Mouse (Mus musculus): Measurements from ENCODE around the gene Rassf8. TPM values are rescaled to one million over a fixed set of nuclear protein-coding genes. Genes with fewer than 3 reads are reported as not detected.

Rassf8 gene
- 3.1 and 3.6 TPM in 2 replicates for polyA plus RNA-seq (2016; fragmentation: Nextera tagmentation; extraction: Ambion mirVana)

DNA sequence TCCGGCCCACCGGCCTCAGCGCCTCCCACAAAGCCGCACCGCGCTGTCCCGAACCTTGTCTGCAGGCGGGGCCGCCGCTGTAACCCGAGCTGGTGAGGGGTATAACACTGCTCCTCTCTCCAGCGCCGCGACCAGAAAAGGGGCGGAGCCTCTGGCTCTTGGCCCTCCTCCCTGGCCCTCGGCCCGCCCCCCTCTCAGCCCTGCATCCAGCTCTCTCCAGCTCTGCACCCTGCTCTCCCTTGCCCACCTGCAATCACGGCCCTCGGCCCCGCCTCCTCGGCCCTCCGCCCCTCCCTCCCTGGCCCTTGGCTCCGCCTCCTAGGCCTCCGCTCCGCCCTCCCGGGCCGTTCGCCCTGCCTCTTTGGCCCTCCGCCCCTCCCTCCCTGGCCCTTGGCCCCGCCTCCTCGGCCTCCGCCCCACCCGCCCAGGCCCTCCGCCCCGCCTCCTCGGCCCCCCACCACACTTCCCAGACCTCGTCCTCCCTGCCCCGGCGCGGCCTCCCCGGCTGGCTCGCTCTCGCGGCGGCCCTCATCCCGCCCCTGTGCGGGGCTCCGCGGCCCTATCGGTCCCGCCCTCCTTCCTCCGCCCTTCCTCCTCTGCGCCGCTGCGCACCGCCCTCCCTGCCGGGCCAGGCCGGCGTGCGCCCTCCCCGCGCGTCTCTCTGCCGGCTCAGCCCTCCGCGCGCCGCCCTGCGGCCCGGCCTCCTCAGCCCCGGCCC lies at the start of gene Rassf8:
TSS of gene Rassf8 (plus strand) at position 617 of the 718 bp plus-strand sequence.
- peaks cover 10% of the 10 kb centered on the region; the same call in 1 of the 2 replicates for H3K27me3 ChIP-seq
- no peaks in the 10 kb centered on the region for H3K9me3 ChIP-seq
- H3K36me3 ChIP-seq (replicated peaks): no peaks in the 10 kb centered on the region
- peak within 1 kb of the TSS; percentile 84 for H3K4me2 ChIP-seq
- peaks cover 9% of the 10 kb centered on the region for H3K4me1 ChIP-seq
- peak; percentile 96 for ATAC-seq (ENCODE audit: low FRiP score)
- peak within 1 kb of the TSS; percentile 80 for H3K9ac ChIP-seq
- peak within 1 kb of the TSS; percentile 71 for H3K4me3 ChIP-seq (replicated peaks)
- WGBS: 0% methylated on average over 47 of the region's 71 CpGs
- peak within 1 kb of the TSS; percentile 78 for H3K27ac ChIP-seq

GRCm38 (mm10) chr6:145701021-145701540 lies 45.5 kb upstream of the Rassf8 start:
- no peak for ATAC-seq (ENCODE audit: low FRiP score)
- Histone ChIP-seq H3K9me3 (no peaks in the 10 kb centered on the region), H3K27me3 (no peaks in the 10 kb centered on the region), H3K27ac (no peak overlapping the region), H3K9ac (no peak overlapping the region), H3K4me3 (replicated peaks) (no peak overlapping the region), H3K4me1 (no peaks in the 10 kb centered on the region), H3K4me2 (no peak overlapping the region), H3K36me3 (replicated peaks) (no peaks in the 10 kb centered on the region)
- 35% methylated on average over 8 of the region's 8 CpGs for WGBS

DNA sequence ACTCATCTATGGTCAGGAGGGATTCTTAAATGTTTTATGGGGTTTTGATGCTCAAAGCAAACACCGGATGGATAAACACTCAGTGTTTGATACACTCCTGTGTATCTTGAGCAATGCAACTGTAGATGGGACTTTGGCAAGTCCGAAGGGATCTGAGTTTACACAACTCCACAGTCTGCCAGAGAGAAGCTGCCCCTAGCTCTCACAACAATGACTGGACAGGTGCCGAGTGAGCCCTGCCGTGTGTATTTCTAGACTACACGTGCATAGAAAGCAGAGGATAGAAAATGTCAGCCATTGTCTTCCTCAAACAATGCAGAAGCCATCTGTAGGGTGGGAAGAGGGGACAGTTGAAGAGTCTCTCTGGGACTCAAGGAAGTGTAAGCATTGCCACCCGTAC lies 42.9 kb upstream of the Rassf8 start:
- Histone ChIP-seq H3K4me1 (no peaks in the 10 kb centered on the region), H3K4me2 (no peak overlapping the region), H3K27ac (no peak overlapping the region), H3K9me3 (no peaks in the 10 kb centered on the region), H3K36me3 (replicated peaks) (no peaks in the 10 kb centered on the region), H3K9ac (no peak overlapping the region), H3K4me3 (replicated peaks) (no peak overlapping the region), H3K27me3 (no peaks in the 10 kb centered on the region)
- ATAC-seq (ENCODE audit: low FRiP score): no peak
- 75% methylated on average over 6 of the region's 6 CpGs for WGBS

DNA sequence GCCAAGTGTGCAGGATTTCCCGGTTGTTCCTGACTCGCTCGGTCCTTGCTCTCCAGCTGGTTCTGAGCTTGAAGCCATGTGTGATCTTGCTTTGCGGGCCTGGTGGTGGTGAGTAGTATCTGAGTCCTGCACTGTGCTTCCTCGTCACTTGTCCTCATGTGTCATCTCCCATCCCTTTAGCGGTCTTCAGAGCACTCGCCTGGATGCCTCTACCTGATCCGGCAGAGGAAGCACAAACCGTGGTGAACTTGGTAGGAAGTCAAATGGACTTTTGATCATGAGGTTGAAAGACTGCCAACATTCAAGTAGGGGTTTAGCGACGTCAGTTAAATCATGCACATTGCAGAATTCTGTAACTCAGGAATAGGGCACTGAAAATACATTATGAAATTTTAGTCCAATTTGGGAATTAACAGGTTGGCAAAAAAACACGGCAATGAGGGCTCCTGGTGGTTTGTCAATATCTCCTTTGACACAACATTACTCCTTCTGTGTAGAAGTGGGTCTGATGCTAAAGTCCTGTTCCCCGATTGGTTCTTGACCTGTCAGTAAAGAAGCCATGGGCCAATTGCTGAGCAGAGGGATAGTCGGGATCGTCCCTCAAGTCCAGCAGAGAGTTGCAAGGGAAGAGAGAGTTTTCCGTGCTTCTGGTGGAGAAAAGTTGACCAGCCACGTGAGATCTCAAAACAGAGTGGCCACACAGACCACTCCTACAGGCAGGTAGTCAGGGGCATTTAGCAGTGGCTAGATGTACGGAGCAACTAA lies 36.4 kb upstream of the Rassf8 start:
- no peaks in the 10 kb centered on the region for H3K36me3 ChIP-seq (replicated peaks)
- ATAC-seq (ENCODE audit: low FRiP score): no peak
- no peak overlapping the region for H3K4me3 ChIP-seq (replicated peaks)
- H3K9ac ChIP-seq: no peak overlapping the region
- H3K4me2 ChIP-seq: no peak overlapping the region
- H3K27ac ChIP-seq: no peak overlapping the region
- no peaks in the 10 kb centered on the region for H3K9me3 ChIP-seq
- H3K4me1 ChIP-seq: peaks cover 9% of the 10 kb centered on the region
- 96% methylated on average over 18 of the region's 18 CpGs for WGBS
- H3K27me3 ChIP-seq: no peaks in the 10 kb centered on the region

GRCm38 (mm10) chr6:145710797-145711196 lies 35.8 kb upstream of the Rassf8 start:
- Histone ChIP-seq H3K27me3 (no peaks in the 10 kb centered on the region), H3K4me3 (replicated peaks) (no peak overlapping the region), H3K27ac (no peak overlapping the region), H3K36me3 (replicated peaks) (no peaks in the 10 kb centered on the region), H3K4me2 (no peak overlapping the region), H3K9me3 (no peaks in the 10 kb centered on the region), H3K9ac (no peak overlapping the region), H3K4me1 (peaks cover 9% of the 10 kb centered on the region)
- 87% methylated on average over 3 of the region's 3 CpGs for WGBS
- no peak for ATAC-seq (ENCODE audit: low FRiP score)

DNA sequence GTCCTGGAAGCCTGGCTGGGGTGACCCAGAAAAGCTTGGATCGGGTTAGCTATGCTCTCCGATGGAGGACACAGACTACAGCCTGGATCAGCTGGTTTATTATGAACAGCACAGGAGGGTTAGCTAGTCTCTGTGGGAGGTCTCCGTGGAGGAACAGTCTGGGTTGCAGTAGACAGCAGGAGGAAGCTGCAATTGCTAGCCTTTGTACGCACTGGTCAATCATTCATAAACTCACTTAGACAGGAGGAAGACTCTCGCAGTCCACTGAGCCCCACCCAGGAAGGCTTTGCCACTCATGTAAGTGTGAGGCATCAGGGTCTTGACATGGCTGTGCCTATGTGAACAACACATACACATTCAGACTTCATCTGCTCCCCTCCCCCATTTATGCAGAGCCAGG lies 35.2 kb upstream of the Rassf8 start:
- Histone ChIP-seq H3K4me2 (no peak overlapping the region), H3K9ac (no peak overlapping the region), H3K4me1 (peaks cover 9% of the 10 kb centered on the region), H3K27me3 (no peaks in the 10 kb centered on the region), H3K4me3 (replicated peaks) (no peak overlapping the region), H3K36me3 (replicated peaks) (no peaks in the 10 kb centered on the region), H3K9me3 (no peaks in the 10 kb centered on the region), H3K27ac (no peak overlapping the region)
- WGBS: 91% methylated on average over 5 of the region's 5 CpGs
- ATAC-seq (ENCODE audit: low FRiP score): no peak

GRCm38 (mm10) chr6:145713241-145714114 lies 33.1 kb upstream of the Rassf8 start:
- Histone ChIP-seq H3K27me3 (no peaks in the 10 kb centered on the region), H3K36me3 (replicated peaks) (no peaks in the 10 kb centered on the region), H3K4me3 (replicated peaks) (no peak overlapping the region), H3K27ac (no peak overlapping the region), H3K4me1 (peaks cover 9% of the 10 kb centered on the region), H3K9ac (no peak overlapping the region), H3K9me3 (no peaks in the 10 kb centered on the region), H3K4me2 (no peak overlapping the region)
- 63% methylated on average over 8 of the region's 8 CpGs for WGBS
- ATAC-seq (ENCODE audit: low FRiP score): no peak

- Histone ChIP-seq H3K4me2 (no peak overlapping the region), H3K27me3 (no peaks in the 10 kb centered on the region), H3K4me1 (peaks cover 9% of the 10 kb centered on the region), H3K4me3 (replicated peaks) (no peak overlapping the region), H3K9me3 (no peaks in the 10 kb centered on the region), H3K36me3 (replicated peaks) (no peaks in the 10 kb centered on the region), H3K27ac (no peak overlapping the region), H3K9ac (no peak overlapping the region)
- whole genome bisulfite sequencing: 66% methylated on average over 1 of the region's 1 CpGs
- no peak for ATAC-seq (ENCODE audit: low FRiP score)
Observed at GRCm38 (mm10) chr6:145714131-145714530, 32.4 kb upstream of the Rassf8 start.

DNA sequence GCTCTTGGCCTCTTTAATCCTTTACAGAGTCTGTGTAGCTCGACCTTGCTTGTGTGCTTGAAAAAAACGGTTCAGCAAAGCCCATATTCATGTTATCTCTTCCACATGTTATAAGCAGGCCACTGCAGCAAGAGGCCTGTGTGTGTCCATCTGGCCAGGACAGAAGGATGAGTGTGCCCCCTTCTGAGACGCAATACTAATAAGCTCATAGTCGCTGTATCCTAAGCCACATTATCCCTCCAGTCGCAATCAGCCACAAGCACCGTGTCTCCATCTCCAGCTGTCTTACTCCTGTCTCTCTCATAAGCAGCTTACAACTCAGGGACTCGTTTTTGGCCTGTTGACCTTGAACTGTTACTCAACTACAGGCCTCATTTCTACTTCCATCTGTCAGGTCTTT lies 24.0 kb upstream of the Rassf8 start:
- Histone ChIP-seq H3K27me3 (no peaks in the 10 kb centered on the region), H3K36me3 (replicated peaks) (no peaks in the 10 kb centered on the region), H3K4me2 (no peak overlapping the region), H3K4me3 (replicated peaks) (no peak overlapping the region), H3K9ac (no peak overlapping the region), H3K27ac (no peak overlapping the region), H3K9me3 (no peaks in the 10 kb centered on the region), H3K4me1 (0 out of 2 replicates have a peak, but pooled peaks cover 2% of the 10 kb centered on the region)
- 69% methylated on average over 7 of the region's 7 CpGs for WGBS
- ATAC-seq (ENCODE audit: low FRiP score): no peak

- Histone ChIP-seq H3K9ac (no peak overlapping the region), H3K27ac (no peak overlapping the region)
- 87% methylated on average over 13 of the region's 13 CpGs for WGBS
Observed at GRCm38 (mm10) chr6:145723131-145723863, 23.3 kb upstream of the Rassf8 start.

DNA sequence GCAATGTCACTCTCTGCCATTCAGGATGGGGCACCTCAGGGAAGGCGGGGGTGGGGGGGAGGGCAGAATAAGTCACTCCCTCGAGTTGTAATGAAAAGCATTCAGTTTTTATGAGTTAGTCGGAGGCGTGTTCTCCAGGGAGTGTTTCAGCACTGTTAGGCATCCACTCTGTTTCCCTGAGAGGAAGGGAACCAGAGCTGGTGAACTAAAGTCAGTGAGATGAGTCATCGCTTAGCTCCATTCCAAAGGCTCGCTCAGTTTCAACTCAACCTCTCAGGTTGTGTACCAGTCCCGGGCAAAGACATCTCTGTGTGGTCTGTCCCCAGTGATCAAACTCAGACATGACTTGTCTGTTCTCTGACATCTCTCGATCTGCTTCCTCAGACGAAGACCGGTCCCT lies 20.7 kb upstream of the Rassf8 start:
- Histone ChIP-seq H3K9ac (no peak overlapping the region), H3K9me3 (no peaks in the 10 kb centered on the region), H3K4me2 (no peak overlapping the region), H3K27me3 (no peaks in the 10 kb centered on the region), H3K27ac (no peak overlapping the region), H3K4me3 (replicated peaks) (no peak overlapping the region), H3K36me3 (replicated peaks) (no peaks in the 10 kb centered on the region), H3K4me1 (0 out of 2 replicates have a peak, but pooled peaks cover 2% of the 10 kb centered on the region)
- ATAC-seq (ENCODE audit: low FRiP score): no peak
- WGBS: 88% methylated on average over 10 of the region's 10 CpGs

More at GRCm38 (mm10) chr6:145723131-145723863, 23.3 kb upstream of the Rassf8 start:
- no peak for ATAC-seq (ENCODE audit: low FRiP score)
- Histone ChIP-seq H3K27me3 (no peaks in the 10 kb centered on the region), H3K36me3 (replicated peaks) (no peaks in the 10 kb centered on the region), H3K4me1 (0 out of 2 replicates have a peak, but pooled peaks cover 2% of the 10 kb centered on the region), H3K9me3 (no peaks in the 10 kb centered on the region), H3K4me2 (no peak overlapping the region), H3K4me3 (replicated peaks) (no peak overlapping the region)

Data from forebrain, embryonic 12.5 days (tissue).